Mouse (Mus musculus) heart, postnatal 25 days (tissue): ENCODE measurements around the gene Cttnbp2nl. TPM values are rescaled to one million over a fixed set of nuclear protein-coding genes. Genes with fewer than 3 reads are reported as not detected.

Experiments
- DNase-seq: peaks from one replicate; pipeline ENCODE4 v3.0.0; 2022; ENCODE audit warnings: low spot score
- intact Hi-C: fragments of 180-260 bp; cut with DNase I; formaldehyde crosslinking; loops from one replicate; pipeline ENCODE4 v1.15.1; 2025
- total RNA-seq, 2 experiments: library from RNA; stranded (reverse); gene quantifications; 2 replicates each; pipeline ENCODE4 v1.2.3; 2021

Cttnbp2nl gene
- total RNA-seq, 2 experiments from 2014 or later = 18.9 to 20.1 TPM

GRCm38 (mm10) chr3:105018783-105019105 is 34.2 kb downstream of the Cttnbp2nl start:
- DNase-seq = no peak
- intact Hi-C loops = no loop called here

GRCm38 (mm10) chr3:105018085-105018782 is 34.7 kb downstream of the Cttnbp2nl start:
- intact Hi-C loops = no loop called here
- no peak for DNase-seq

GRCm38 (mm10) chr3:105017314-105017713 is 35.6 kb downstream of the Cttnbp2nl start:
- no peak for DNase-seq
- intact Hi-C loops = loop anchor here (2.0 kb wide), 1 partner anchor 35 kb away; the partner anchor contains the start of gene Cttnbp2nl

GRCm38 (mm10) chr3:105016204-105016603 is 36.7 kb downstream of the Cttnbp2nl start:
- intact Hi-C loops = loop anchor here (2.0 kb wide), 1 partner anchor 37 kb away; the partner anchor contains the start of gene Cttnbp2nl
- no peak for DNase-seq

GRCm38 (mm10) chr3:105014908-105015307 is 38.0 kb downstream of the Cttnbp2nl start:
- no peak for DNase-seq
- intact Hi-C loops = no loop called here

DNA sequence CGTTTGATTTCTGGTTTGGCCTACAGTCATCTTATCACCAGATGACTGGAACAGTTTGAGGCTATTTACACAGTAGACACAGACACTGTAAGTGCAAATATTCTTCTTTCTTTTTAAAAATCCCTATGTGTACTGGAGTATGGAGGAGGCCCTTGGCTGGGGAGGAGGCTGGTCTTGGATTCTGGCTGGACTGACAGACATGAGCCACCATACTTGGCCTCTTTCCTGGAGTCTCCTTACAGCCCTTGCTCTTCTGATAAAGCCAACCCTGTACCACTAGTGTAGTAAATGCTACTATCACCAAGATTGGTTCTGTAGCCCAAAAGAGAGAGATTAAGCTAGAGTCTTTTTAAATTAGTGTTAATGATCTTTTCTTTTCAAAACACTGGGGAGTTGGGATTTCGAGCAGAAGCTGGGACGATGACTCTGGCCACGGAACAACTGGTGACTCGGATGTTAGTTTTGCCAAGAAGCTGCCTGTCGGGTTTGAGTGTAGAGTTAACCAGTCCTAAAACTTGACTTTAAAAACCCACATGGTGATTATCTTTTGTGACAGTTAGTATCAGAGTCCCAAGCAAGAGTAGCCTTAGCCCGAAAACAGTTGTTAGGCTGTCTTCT is 40.1 kb downstream of the Cttnbp2nl start:
- no peak for DNase-seq
- intact Hi-C loops = loop anchor here (2.0 kb wide), 1 partner anchor 14 kb away; no protein-coding TSS in a partner anchor

- DNase-seq = no peak
- intact Hi-C loops = loop anchor here (2.0 kb wide), 1 partner anchor 13 kb away; no protein-coding TSS in a partner anchor
These were observed 41.1 kb downstream of the Cttnbp2nl start for GRCm38 (mm10) chr3:105011883-105012282.

DNA sequence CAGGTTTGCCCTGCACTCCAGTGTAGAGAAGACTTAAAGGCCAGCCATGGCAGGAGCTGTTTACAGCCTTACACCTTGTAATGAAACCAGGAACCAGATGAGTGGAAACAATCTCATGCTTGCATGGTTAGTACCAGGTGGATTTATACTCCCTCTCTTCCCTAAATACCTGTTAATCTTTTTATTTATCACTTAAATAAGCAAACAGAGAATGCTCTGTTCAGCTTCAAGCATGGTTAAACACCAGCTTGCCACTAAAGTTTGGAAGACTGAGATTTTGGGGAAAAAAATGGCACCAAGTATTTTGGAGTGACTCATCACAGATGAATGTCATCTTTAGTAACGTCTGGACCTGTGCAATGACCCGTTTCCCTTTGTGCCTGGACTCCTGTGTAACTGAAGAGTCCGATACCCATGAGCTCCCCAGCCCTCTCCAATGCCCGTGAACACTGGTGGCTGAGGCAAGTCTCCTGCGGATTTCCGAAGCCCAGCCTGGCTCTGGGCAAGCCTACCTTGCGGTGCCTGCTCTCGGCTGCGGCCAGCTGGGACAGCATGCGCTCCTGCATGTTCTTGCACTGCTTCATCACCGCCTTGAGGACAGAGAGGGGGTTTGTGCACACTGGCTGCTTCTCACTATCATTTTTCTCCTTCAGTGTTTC is 42.1 kb downstream of the Cttnbp2nl start:
- DNase-seq = no peak

DNA sequence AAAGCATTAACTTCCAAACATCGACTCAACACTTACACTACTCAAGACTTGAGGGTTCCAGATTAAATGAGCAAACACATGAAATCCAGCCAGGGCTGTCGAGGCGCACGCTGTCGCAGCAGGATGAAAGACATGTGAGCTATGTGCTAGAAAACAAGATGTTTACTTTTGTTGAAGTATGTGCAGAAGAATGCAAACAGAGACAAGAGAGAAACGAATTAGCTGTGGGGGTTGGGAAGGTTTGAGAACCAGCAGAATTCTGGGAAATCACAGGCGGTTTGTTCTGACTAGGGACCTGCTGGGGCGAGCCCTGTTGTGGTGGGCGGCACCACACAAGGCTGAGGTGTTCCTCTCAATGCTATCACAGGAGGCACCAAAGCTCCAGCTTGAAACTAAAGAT is 44.9 kb downstream of the Cttnbp2nl start:
- no peak for DNase-seq
- intact Hi-C loops = no loop called here

More for the DNA sequence above, 42.1 kb downstream of the Cttnbp2nl start:
- intact Hi-C loops = no loop called here

DNA sequence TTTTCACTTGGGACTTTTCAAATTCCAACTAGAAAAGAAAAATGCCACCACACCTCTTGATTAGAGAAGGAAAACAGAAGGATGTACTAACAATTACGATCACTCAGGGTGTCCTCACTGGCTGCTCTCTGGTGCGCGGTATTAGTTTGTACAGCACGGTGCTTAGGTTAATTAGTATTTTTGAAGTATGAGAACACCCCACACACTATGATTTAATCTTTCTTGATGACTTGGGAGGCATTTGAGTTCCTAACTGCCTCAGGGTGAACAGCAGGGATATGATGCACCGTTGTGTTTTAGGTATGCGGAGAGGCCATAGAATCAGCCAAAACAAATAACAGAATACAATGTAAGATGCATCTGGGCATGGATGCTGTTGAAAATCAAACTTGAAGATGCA is 46.8 kb downstream of the Cttnbp2nl start:
- DNase-seq = no peak
- intact Hi-C loops = no loop called here

DNA sequence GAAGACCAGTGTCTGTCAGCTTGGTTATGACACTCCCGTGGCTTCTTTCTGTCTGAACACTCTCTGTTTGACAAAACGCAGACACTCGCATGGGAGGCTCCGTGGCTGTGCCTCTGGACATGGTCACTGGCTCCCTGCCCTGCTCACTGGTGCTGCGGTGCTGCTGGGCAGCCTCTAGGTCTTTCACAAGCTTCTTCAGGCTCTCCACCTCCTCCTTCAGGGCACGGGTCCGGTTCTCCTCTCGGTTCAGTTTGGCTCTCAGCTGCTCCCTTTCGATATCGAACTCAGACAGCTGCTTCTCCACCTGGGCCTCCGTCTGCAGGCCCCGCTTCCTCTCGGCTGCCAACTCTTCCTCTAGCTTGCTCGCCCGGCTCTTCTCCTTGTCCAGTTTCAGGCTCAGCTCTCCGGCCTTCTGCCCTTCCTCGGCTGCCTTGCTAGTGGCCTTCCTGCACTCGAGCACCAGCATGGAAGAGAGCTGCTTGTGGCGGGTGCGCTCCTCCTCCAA is 47.3 kb downstream of the Cttnbp2nl start:
- intact Hi-C loops = no loop called here

DNA sequence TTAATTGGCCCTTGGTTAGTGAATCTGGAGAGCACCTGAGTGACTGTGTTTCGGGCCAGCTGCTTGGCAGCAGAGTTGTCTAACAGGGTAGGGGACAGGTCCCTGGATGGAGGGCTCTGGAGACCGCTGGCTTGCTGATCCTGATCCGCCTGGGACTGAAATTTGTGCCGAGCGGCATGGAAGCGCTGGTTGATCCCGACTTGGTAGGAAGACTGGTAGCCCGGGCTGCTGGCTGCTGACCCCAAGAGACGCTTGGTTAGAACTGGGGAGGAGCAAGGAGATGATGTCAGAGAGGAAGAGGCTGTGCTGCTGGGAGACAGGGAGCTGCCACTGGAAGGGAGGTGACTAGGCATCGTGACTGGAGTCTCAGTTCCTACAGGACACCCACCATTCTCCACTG is 47.9 kb downstream of the Cttnbp2nl start:
- intact Hi-C loops = no loop called here
- no peak for DNase-seq

More for the DNA sequence above, 47.3 kb downstream of the Cttnbp2nl start:
- DNase-seq = no peak

- no peak for DNase-seq
- intact Hi-C loops = no loop called here
These were observed 48.9 kb downstream of the Cttnbp2nl start for GRCm38 (mm10) chr3:105003960-105004463.

DNA sequence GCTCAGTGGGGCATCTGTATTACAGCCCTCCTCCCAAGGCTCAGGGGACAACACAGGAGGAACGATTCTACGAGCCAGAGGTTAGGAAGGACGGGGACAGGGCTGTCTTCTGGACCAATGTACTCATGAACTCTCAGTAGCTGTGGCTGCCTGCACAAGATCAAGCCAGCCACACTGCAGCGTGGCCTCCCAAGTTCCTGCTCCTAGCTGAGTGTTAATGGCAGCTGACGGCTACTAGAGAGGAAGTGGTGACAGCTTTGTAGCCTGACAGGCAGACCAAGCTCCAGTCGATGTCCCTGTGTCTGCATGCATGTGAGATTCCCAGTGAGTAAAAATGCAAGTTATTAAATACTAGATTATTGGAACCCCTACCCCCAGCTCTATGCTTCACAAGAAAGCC is 51.6 kb downstream of the Cttnbp2nl start:
- intact Hi-C loops = no loop called here

DNA sequence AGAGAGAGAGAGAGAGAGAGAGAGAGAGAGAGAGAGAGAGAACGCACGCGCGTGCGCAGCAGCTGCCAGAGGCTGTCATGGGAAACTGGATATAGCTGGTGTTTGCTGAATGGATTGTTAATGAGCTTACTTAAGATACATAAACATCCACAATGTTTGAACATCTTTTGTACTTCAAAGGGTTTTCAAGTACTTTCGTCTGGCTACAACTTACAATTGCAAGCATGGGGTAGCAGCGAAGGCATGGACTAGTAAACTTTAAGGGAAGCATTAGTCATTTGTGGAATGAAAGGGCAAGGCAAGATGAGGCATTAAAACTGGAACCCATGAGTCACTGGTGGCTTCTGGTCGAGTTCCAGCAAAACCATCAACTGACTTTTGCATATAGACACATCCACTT is 52.4 kb downstream of the Cttnbp2nl start:
- intact Hi-C loops = no loop called here
- no peak for DNase-seq

More for the DNA sequence above, 51.6 kb downstream of the Cttnbp2nl start:
- no peak for DNase-seq

- intact Hi-C loops = loop anchor here (10.0 kb wide), 1 partner anchor 167 kb away; no protein-coding TSS in a partner anchor
- no peak for DNase-seq
These were observed 55.4 kb downstream of the Cttnbp2nl start for GRCm38 (mm10) chr3:104997563-104997962.

DNA sequence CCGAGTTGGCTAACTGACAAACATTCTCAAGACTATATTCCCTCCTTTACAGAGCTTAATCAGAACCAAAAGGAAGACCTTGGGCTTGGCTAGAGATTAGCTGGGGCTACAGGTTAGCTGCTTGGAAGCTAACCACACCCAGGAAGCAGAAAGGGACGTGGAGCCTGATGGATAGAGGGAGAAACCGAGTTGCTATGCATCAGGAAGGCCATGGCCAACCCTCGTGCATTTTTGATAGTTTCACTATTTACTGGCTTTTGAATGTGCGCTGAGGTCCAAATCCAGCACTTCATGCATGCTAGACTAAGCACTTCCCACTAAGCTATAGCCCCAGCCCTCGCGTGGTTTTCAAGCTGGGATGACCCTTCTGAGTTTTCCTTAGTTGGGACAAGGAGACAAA is 57.2 kb downstream of the Cttnbp2nl start:
- no peak for DNase-seq
- intact Hi-C loops = loop anchor here (10.0 kb wide), 1 partner anchor 169 kb away; no protein-coding TSS in a partner anchor

- DNase-seq = no peak
- intact Hi-C loops = loop anchor here (10.0 kb wide), 1 partner anchor 170 kb away; no protein-coding TSS in a partner anchor
These were observed 58.5 kb downstream of the Cttnbp2nl start for GRCm38 (mm10) chr3:104994415-104994841.

DNA sequence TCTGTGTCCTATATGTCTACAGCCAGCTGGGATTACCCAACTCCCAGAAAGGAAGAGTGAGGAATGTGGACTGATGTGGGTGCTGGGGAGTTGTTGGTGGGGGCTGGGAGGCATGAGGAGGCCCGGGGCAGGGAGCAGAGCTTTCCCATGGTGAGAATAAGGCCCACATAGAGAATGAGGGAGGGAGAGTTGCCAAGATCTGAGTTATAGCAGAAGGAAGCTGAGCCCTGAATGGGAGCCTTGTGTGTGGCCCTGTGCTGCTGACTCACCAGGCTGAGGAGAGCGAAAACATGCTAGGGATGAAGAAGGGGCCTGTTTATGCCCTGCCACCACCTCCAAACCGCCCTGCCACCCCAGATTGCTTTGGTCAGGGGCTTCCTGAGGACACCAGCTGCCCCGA is 59.1 kb downstream of the Cttnbp2nl start:
- intact Hi-C loops = loop anchor here (10.0 kb wide), 1 partner anchor 171 kb away; no protein-coding TSS in a partner anchor
- DNase-seq = no peak
